Mouse (Mus musculus): ENCODE measurements around the gene Prpf8. TPM values are rescaled to one million over a fixed set of nuclear protein-coding genes. Genes with fewer than 3 reads are reported as not detected.
"Not testable (repeated sequence)": the region's sequence is repeated elsewhere in the genome, so short reads cannot be mapped to it uniquely, and the experiment has no call there.

The Prpf8 gene
- polyA plus RNA-seq, 1 experiment from 2014 or later: 44.3 TPM

- no peak overlapping the region for H3K4me2 ChIP-seq
- H3K9ac ChIP-seq (replicated peaks): no peak overlapping the region
- 95% methylated on average over 8 of the region's 8 CpGs for WGBS
Observed at GRCm38 (mm10) chr11:75452081-75452480, 34.5 kb upstream of the Prpf8 start.

GRCm38 (mm10) chr11:75452812-75453557 is 33.6 kb upstream of the Prpf8 start:
- H3K4me3 ChIP-seq (replicated peaks): no peak overlapping the region; the same call in 1 of the 2 replicates
- ATAC-seq (ENCODE audit: low FRiP score): no peak

More at GRCm38 (mm10) chr11:75452081-75452480, 34.5 kb upstream of the Prpf8 start:
- Histone ChIP-seq H3K4me3 (replicated peaks) (no peak overlapping the region), H3K36me3 (peaks cover 32% of the 10 kb centered on the region), H3K4me1 (peaks cover 50% of the 10 kb centered on the region), H3K27me3 (replicated peaks) (no peaks in the 10 kb centered on the region), H3K9me3 (replicated peaks) (no peaks in the 10 kb centered on the region), H3K27ac (replicated peaks) (no peak overlapping the region)
- ATAC-seq (ENCODE audit: low FRiP score): no peak

GRCm38 (mm10) chr11:75453991-75454930 is 32.4 kb upstream of the Prpf8 start, which contains the start of gene Wdr81:
Gene Wdr81, minus strand, starts transcription at chr11:75454717.
- ATAC-seq (ENCODE audit: low FRiP score): peak; percentile 94
- Histone ChIP-seq H3K4me1 (peaks cover 50% of the 10 kb centered on the region), H3K9me3 (replicated peaks) (no peaks in the 10 kb centered on the region), H3K27ac (replicated peaks) (peak within 1 kb of the TSS; percentile 70), H3K4me3 (replicated peaks) (peak within 1 kb of the TSS; percentile 66), H3K4me2 (peak within 1 kb of the TSS; percentile 97), H3K9ac (replicated peaks) (peak within 1 kb of the TSS; percentile 63), H3K27me3 (replicated peaks) (no peaks in the 10 kb centered on the region), H3K36me3 (peaks cover 11% of the 10 kb centered on the region; the same call in 1 of the 2 replicates)
- 2% methylated on average over 56 of the region's 56 CpGs for whole genome bisulfite sequencing

More at GRCm38 (mm10) chr11:75452812-75453557, 33.6 kb upstream of the Prpf8 start:
- Histone ChIP-seq H3K9me3 (replicated peaks) (no peaks in the 10 kb centered on the region), H3K9ac (replicated peaks) (no peak overlapping the region), H3K4me1 (peaks cover 50% of the 10 kb centered on the region), H3K4me2 (peak overlapping the region; percentile 97), H3K27me3 (replicated peaks) (no peaks in the 10 kb centered on the region), H3K27ac (replicated peaks) (no peak overlapping the region), H3K36me3 (peaks cover 23% of the 10 kb centered on the region)
- WGBS: 93% methylated on average over 31 of the region's 31 CpGs

GRCm38 (mm10) chr11:75455041-75455736 is 31.4 kb upstream of the Prpf8 start:
- Histone ChIP-seq H3K9me3 (replicated peaks) (no peaks in the 10 kb centered on the region), H3K4me2 (peak overlapping the region; percentile 97), H3K4me1 (peaks cover 57% of the 10 kb centered on the region), H3K36me3 (peaks cover 7% of the 10 kb centered on the region; the same call in 1 of the 2 replicates), H3K27ac (replicated peaks) (peak overlapping the region; percentile 70), H3K9ac (replicated peaks) (peak overlapping the region; percentile 63), H3K4me3 (replicated peaks) (peak overlapping the region; percentile 66), H3K27me3 (replicated peaks) (no peaks in the 10 kb centered on the region)
- no peak for ATAC-seq (ENCODE audit: low FRiP score)
- WGBS: 77% methylated on average over 10 of the region's 10 CpGs

GRCm38 (mm10) chr11:75455971-75456370 is 30.6 kb upstream of the Prpf8 start:
- not testable (repeated sequence) for H3K4me2 ChIP-seq; H3K27ac ChIP-seq (replicated peaks); H3K27me3 ChIP-seq (replicated peaks); H3K36me3 ChIP-seq; H3K4me3 ChIP-seq (replicated peaks); H3K9me3 ChIP-seq (replicated peaks); ATAC-seq (ENCODE audit: low FRiP score); H3K9ac ChIP-seq (replicated peaks)
- peaks cover 55% of the 10 kb centered on the region for H3K4me1 ChIP-seq
- WGBS: 91% methylated on average over 2 of the region's 2 CpGs

- Histone ChIP-seq H3K36me3 (0 out of 2 replicates have a peak, but pooled peaks cover under 1% of the 10 kb centered on the region), H3K27me3 (replicated peaks) (no peaks in the 10 kb centered on the region), H3K9ac (replicated peaks) (no peak overlapping the region), H3K4me1 (peaks cover 51% of the 10 kb centered on the region), H3K4me2 (no peak overlapping the region), H3K4me3 (replicated peaks) (no peak overlapping the region), H3K27ac (replicated peaks) (no peak overlapping the region), H3K9me3 (replicated peaks) (no peaks in the 10 kb centered on the region)
- 93% methylated on average over 7 of the region's 7 CpGs for WGBS
- ATAC-seq (ENCODE audit: low FRiP score): no peak
Observed at GRCm38 (mm10) chr11:75456440-75456871, 30.2 kb upstream of the Prpf8 start.

GRCm38 (mm10) chr11:75458169-75458568 is 28.4 kb upstream of the Prpf8 start:
- no peak overlapping the region for H3K27ac ChIP-seq (replicated peaks)
- H3K4me1 ChIP-seq: peaks cover 47% of the 10 kb centered on the region
- WGBS: 12% methylated on average over 3 of the region's 3 CpGs
- H3K4me3 ChIP-seq (replicated peaks): no peak overlapping the region
- ATAC-seq (ENCODE audit: low FRiP score): no peak
- H3K9me3 ChIP-seq (replicated peaks): no peaks in the 10 kb centered on the region
- H3K9ac ChIP-seq (replicated peaks): 0 out of 2 replicates have a peak overlapping the region, but pooled peaks have one; percentile 10
- H3K27me3 ChIP-seq (replicated peaks): no peaks in the 10 kb centered on the region
- no peaks in the 10 kb centered on the region for H3K36me3 ChIP-seq
- H3K4me2 ChIP-seq: no peak overlapping the region

GRCm38 (mm10) chr11:75458628-75459041 is 28.0 kb upstream of the Prpf8 start:
- no peak for ATAC-seq (ENCODE audit: low FRiP score)
- Histone ChIP-seq H3K9me3 (replicated peaks) (no peaks in the 10 kb centered on the region), H3K27me3 (replicated peaks) (no peaks in the 10 kb centered on the region)

GRCm38 (mm10) chr11:75459141-75459711 is 27.4 kb upstream of the Prpf8 start:
- Histone ChIP-seq H3K4me1 (peaks cover 43% of the 10 kb centered on the region), H3K4me2 (no peak overlapping the region; the same call in 1 of the 2 replicates), H3K36me3 (no peaks in the 10 kb centered on the region), H3K27ac (replicated peaks) (peak overlapping the region; percentile 89; the same call in 1 of the 2 replicates), H3K4me3 (replicated peaks) (no peak overlapping the region), H3K9ac (replicated peaks) (no peak overlapping the region), H3K27me3 (replicated peaks) (no peaks in the 10 kb centered on the region), H3K9me3 (replicated peaks) (no peaks in the 10 kb centered on the region)
- no peak for ATAC-seq (ENCODE audit: low FRiP score)
- 84% methylated on average over 5 of the region's 5 CpGs for WGBS

More at GRCm38 (mm10) chr11:75458628-75459041, 28.0 kb upstream of the Prpf8 start:
- H3K4me1 ChIP-seq: peaks cover 47% of the 10 kb centered on the region
- no peak overlapping the region for H3K27ac ChIP-seq (replicated peaks)
- H3K36me3 ChIP-seq: no peaks in the 10 kb centered on the region
- H3K4me2 ChIP-seq: no peak overlapping the region
- H3K9ac ChIP-seq (replicated peaks): no peak overlapping the region
- 88% methylated on average over 8 of the region's 8 CpGs for WGBS
- H3K4me3 ChIP-seq (replicated peaks): no peak overlapping the region

- 37% methylated on average over 5 of the region's 5 CpGs for WGBS
- 0 out of 2 replicates have a peak overlapping the region, but pooled peaks have one; percentile 86 for H3K4me3 ChIP-seq (replicated peaks)
- ATAC-seq (ENCODE audit: low FRiP score): no peak
Observed at GRCm38 (mm10) chr11:75459751-75460102, 26.9 kb upstream of the Prpf8 start.

More at GRCm38 (mm10) chr11:75459751-75460102, 26.9 kb upstream of the Prpf8 start:
- H3K4me2 ChIP-seq: peak overlapping the region; percentile 99
- H3K27me3 ChIP-seq (replicated peaks): no peaks in the 10 kb centered on the region
- no peaks in the 10 kb centered on the region for H3K9me3 ChIP-seq (replicated peaks)
- peak overlapping the region; percentile 89 for H3K27ac ChIP-seq (replicated peaks)
- H3K4me1 ChIP-seq: peaks cover 42% of the 10 kb centered on the region
- H3K36me3 ChIP-seq: peaks cover 4% of the 10 kb centered on the region
- no peak overlapping the region for H3K9ac ChIP-seq (replicated peaks)

Data from neural tube, embryonic 15.5 days (tissue).